Mouse (Mus musculus) gastrocnemius, postnatal 4 days (tissue): ENCODE data around the gene Fam210b. TPM values are rescaled to one million over a fixed set of nuclear protein-coding genes. Genes with fewer than 3 reads are reported as not detected.
A peak's percentile ranks its signal among the peaks of the same experiment; 100 is the strongest.

Experiments used
- DNase-seq, 2 experiments: peaks; one replicate each; pipeline ENCODE4 v3.0.0; 2021 to 2022; ENCODE audit warnings: low spot score in 2 of 2, mixed read lengths in 2 of 2
- total RNA-seq, 2 experiments: library from RNA; stranded (reverse); gene quantifications; 2 replicates each; pipeline ENCODE4 v1.2.3; 2021

The Fam210b gene
- total RNA-seq, 2 experiments from 2014 or later = 4.3 to 4.6 TPM

- no peak for DNase-seq
These were observed 3.1 kb downstream of the Fam210b start for GRCm38 (mm10) chr2:172348297-172348950.

GRCm38 (mm10) chr2:172349776-172350175, 4.4 kb downstream of the Fam210b start:
- no peak for DNase-seq

DNA sequence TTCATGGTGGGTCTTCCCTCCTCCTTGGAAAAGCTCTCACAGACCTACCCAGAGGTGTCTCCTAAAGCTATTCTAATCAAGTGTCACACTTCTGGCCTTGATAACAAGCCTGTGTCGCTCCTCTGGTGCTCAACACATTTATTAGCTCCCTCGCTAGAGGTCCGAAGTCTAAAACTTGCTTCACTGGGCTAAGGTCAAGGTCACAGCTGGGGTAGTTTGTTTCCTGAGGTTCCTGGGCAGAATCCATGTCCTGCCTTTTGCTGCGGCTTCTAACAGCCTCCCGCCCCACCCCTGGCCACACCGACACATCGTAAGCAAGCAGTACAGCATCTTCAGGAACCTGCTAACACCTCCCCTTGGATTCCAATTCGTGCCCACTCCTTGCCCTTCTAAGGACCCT, 5.4 kb downstream of the Fam210b start:
- DNase-seq = no peak

DNA sequence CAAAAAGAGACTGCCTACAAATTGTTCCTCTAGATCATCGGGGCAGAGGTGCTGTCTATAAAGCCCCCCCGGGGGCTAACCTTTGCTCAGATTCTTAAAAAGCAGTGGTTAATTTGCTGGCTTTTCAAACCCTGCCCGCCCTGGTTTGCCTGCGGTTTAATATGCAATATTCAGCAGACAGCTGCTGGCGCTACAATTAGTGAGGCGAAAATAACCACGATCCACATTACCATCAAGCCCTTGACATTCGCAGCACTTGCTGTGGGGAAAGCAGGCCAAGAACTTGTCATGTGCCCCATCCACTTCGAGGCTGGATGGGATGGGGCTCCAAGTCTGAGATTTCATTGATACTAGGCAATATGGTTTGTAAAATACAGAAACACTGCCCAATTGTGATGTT, 7.9 kb downstream of the Fam210b start:
- no peak for DNase-seq

DNA sequence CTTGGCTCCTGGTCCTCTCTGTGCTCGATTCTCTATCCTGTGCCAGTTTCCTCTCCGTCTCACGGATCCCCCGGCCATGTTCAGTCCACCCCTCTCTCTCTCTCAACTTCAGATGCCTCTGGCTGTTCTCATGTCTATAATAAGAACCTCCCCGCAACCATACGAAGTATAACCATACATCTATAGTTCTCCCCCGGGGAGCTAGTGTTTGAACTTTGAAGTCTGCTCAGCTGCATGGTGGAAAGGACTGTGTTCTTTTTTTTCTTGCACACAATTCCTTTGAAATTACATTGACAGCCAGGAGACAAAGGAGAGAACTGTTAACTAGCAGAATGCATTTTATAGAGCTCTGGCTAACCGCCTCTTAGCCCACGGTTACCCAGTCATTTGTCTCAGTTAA, 9.4 kb downstream of the Fam210b start:
- DNase-seq = no peak

- DNase-seq = no peak
These were observed 10.5 kb downstream of the Fam210b start for GRCm38 (mm10) chr2:172355833-172356232.

DNA sequence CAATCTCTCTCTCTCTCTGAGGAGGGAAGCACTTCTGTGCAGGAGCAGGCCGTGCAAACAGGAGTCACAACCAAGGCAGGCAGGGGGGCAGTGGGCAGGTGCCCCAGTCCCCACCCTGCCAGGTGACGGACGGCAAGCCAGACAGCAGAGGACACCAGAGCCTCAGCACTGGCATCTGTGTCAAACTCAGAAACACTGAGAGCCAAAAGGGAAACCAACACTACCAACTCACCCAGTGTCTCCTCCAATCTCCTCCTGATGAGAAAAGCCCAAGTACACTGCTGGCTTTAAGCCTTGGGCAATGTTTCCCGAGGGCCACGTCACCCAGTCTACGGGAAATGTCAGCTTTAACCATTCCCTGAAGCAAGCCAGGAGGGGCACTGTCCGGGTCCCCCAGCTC, 17.8 kb downstream of the Fam210b start:
- no peak for DNase-seq

GRCm38 (mm10) chr2:172370411-172371223, 25.3 kb downstream of the Fam210b start, which contains the start of the genes Aurka and Cstf1:
Gene Aurka (minus strand): TSS chr2:172370535.
Gene Cstf1 (plus strand): TSS chr2:172370681.
- DNase-seq = peak; percentile 78 to 95

DNA sequence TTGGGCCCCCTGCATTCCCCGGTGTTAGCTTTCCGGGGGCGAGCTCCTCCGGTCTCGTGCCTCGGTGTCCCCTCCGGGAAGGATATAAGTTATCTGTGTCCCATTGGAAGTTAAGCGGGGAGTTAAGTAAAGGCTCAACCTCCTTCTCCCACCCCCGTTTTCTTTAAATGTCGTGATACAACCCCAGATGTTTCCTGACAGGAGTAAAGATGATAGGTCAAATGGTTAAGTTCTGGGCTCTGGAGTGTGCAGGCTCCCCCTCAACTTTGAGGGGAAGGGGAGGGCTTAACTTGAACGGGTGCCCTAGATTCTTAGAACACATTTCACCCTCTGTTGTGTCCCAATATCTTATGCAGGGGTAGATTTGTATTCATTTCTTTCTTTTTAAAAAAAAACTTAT, 25.9 kb downstream of the Fam210b start:
- no peak for DNase-seq

GRCm38 (mm10) chr2:172376551-172376950, 31.2 kb downstream of the Fam210b start:
- no peak for DNase-seq

GRCm38 (mm10) chr2:172376999-172377515, 31.7 kb downstream of the Fam210b start:
- DNase-seq = no peak

- DNase-seq = no peak
These were observed 33.0 kb downstream of the Fam210b start for GRCm38 (mm10) chr2:172378332-172378731.

- no peak for DNase-seq
These were observed 35.1 kb downstream of the Fam210b start for GRCm38 (mm10) chr2:172380513-172380912.

GRCm38 (mm10) chr2:172381341-172381740, 36.0 kb downstream of the Fam210b start:
- no peak for DNase-seq

DNA sequence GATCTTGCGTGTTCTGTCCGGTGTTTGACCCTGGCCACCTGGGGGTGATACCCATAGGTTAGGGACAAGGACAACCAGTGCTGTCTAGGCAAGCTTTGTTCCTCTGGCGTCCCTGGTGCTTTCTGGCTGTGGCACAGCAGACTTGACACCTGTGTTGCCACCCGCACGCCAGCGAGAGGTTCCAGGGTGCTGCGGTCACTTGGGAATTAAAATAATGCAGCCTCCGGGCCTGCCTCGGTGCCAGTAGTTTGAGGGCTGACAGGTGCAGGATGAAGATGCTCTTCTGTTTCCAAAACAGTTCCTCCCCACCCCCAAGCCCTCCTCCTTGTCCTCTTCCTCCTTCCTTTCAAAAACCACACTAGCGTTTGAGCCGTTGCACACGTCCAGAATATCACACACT, 36.5 kb downstream of the Fam210b start:
- DNase-seq = no peak

DNA sequence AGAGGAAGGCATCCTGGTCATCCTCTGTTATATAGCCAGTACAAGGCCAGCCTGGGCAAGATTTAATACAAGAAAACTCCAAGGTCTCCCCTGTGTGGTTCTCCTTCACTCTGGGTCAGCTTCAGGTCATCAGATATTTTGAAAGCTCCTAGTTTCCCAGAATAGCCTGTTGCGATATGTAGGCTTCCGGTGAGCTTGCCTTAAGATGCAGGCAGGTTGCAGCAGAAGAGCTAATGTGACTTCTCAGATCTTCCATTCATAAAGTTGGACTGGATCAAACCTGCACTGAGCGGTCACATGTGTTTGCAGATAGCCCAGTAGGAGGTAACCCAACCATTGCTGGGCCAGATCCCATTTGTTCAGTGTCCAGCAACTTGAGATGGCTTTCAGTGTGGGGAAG, 39.4 kb downstream of the Fam210b start:
- DNase-seq = no peak

DNA sequence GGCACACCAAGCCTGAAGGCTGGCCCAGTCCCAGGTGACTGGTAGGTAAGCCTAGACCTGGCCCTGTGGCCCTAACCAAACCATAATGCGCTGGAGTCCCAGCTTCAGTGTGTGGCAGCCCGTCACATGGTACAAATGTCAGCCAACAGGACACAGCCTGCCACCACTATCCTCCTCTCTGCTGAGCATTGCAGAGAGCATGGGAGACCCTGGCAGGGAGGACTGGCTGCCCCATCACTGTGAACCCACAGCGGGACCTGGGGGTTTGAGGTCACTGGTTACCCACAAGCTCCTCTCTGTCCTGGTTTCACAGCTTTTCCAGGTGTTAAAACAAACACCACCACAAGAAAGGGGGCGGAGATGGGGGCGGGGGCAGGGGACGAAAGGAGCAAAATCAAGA, 45.0 kb downstream of the Fam210b start:
- DNase-seq = no peak

- DNase-seq = no peak
These were observed 46.7 kb downstream of the Fam210b start for GRCm38 (mm10) chr2:172392041-172392521.

- DNase-seq = no peak
These were observed 48.2 kb downstream of the Fam210b start, which contains the start of gene Cass4 for GRCm38 (mm10) chr2:172393391-172394051. Gene Cass4 (plus strand): TSS chr2:172393794.

DNA sequence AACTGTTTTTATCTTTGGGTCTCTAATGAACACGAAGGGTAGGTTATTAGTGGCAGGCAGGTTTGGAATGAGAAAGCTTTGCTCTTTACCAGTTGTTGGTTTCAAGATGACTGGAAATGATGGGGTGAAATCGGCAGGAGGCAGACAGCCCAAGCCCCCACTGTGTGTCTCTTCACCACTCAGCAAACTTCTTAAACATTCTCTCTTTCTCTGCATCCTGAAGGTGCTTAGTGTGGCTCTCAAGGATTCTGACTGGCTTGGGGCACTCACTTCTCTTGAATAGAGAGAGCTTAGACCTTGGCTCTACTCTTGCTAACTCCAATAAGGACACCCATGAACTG, 48.7 kb downstream of the Fam210b start:
- DNase-seq = no peak

DNA sequence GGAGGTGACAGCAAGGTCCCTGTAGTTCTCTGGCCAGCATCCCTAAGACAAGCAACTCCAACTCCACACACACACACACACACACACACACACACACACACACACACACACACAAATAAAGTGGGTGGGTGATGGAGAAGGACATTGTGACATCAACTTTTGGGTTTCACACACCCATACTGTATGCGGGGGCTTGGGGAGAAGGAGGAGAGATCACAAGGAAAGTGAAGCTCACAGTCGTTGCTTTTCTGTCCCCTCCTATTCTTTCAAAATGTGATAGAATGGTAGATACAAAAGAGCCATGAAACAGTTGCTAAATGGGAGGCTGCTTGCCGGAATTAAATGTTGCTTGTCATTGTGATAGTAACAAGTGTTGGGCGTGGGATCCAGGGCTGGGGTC, 49.3 kb downstream of the Fam210b start:
- no peak for DNase-seq

- no peak for DNase-seq
These were observed 50.6 kb downstream of the Fam210b start for GRCm38 (mm10) chr2:172395961-172396360.
